Mouse (Mus musculus) neural tube, embryonic 11.5 days (tissue): ENCODE measurements at regions not wholly inside any gene's neighbourhood (a gene's known extent, or its start where the extent isn't known, plus 50 kb on each side); places are given as distances from the start of the nearest gene placed in this dataset.

Experiments
- ATAC-seq: fragments of 200-750 bp; cut with Nextera tagmentation; 2 replicates; pipeline ENCODE4 v1.8.0; 2017; ENCODE audit warnings: moderate number of reproducible peaks, mild to moderate bottlenecking, moderate TSS enrichment, moderate library complexity; ENCODE audit not compliant: insufficient read depth, low FRiP score, low TSS enrichment
- DNase-seq: peaks from one replicate; pipeline ENCODE4 v3.0.0-alpha.2; 2015; ENCODE audit warnings: low spot score
- H3K27ac ChIP-seq: fragments of 300-500 bp; sonication (generic); 2 replicates; pipeline ENCODE4 v1.5.1; 2014; ENCODE audit warnings: low read depth, mild to moderate bottlenecking, low read length
- H3K27me3 ChIP-seq: fragments of 300-500 bp; sonication (generic); 2 replicates; pipeline ENCODE4 v1.6.1; 2014; ENCODE audit warnings: mild to moderate bottlenecking, low read length, mixed read lengths; ENCODE audit not compliant: control insufficient read depth, insufficient read depth
- H3K36me3 ChIP-seq: fragments of 300-500 bp; sonication (generic); 2 replicates; pipeline ENCODE4 v1.6.1; 2014; ENCODE audit warnings: mild to moderate bottlenecking, low read length, moderate library complexity, mixed read lengths; ENCODE audit not compliant: control insufficient read depth, insufficient read depth
- H3K4me1 ChIP-seq: fragments of 300-500 bp; sonication (generic); 2 replicates; pipeline ENCODE4 v1.6.1; 2014; ENCODE audit warnings: low read length, mixed read lengths; ENCODE audit not compliant: control insufficient read depth, insufficient read depth
- H3K4me2 ChIP-seq: fragments of 300-500 bp; sonication (generic); 2 replicates; pipeline ENCODE4 v1.6.1; 2014; ENCODE audit warnings: low read depth, mild to moderate bottlenecking, moderate library complexity
- H3K4me3 ChIP-seq: fragments of 300-500 bp; sonication (generic); 2 replicates; pipeline ENCODE4 v1.5.1; 2014; ENCODE audit warnings: low read depth, low read length
- H3K9ac ChIP-seq: fragments of 300-500 bp; sonication (generic); 2 replicates; pipeline ENCODE4 v1.6.1; 2014; ENCODE audit warnings: mild to moderate bottlenecking, low read length
- H3K9me3 ChIP-seq: fragments of 300-500 bp; sonication (generic); 2 replicates; pipeline ENCODE4 v1.6.1; 2016; ENCODE audit warnings: low read length; ENCODE audit not compliant: control insufficient read depth
- WGBS: fragments of 180-500 bp; shearing (Covaris S2); extraction: QIAGEN DNeasy Blood & Tissue Kit; methylation state at CpG from one replicate; pipeline ENCODE4 v1.1.7; 2014; 5-methylcytosine and 5-hydroxymethylcytosine counted together

- H3K27me3 ChIP-seq, result no peaks in the 10 kb centered on the region
- no peak overlapping the region for H3K27ac ChIP-seq
- DNase-seq (no peak), ATAC-seq (no peak)
- peaks cover 8% of the 10 kb centered on the region for H3K4me1 ChIP-seq
- 60% methylated on average over 5 of the region's 5 CpGs for WGBS
- no peaks in the 10 kb centered on the region for H3K9me3 ChIP-seq
- no peak overlapping the region for H3K4me3 ChIP-seq
- H3K9ac ChIP-seq, result no peak overlapping the region
- H3K4me2 ChIP-seq, result no peak overlapping the region
- no peaks in the 10 kb centered on the region for H3K36me3 ChIP-seq
Observed at GRCm38 (mm10) chr9:62220451-62220850, 61.6 kb downstream of the Spesp1 start.

- Histone ChIP-seq H3K4me3 (no peak overlapping the region), H3K27ac (no peak overlapping the region), H3K36me3 (no peaks in the 10 kb centered on the region), H3K27me3 (no peaks in the 10 kb centered on the region), H3K4me1 (peaks cover 4% of the 10 kb centered on the region; the same call in 1 of the 2 replicates), H3K9ac (no peak overlapping the region), H3K4me2 (no peak overlapping the region), H3K9me3 (no peaks in the 10 kb centered on the region)
- WGBS, result 46% methylated on average over 13 of the region's 13 CpGs
- DNase-seq (no peak), ATAC-seq (no peak)
Observed at GRCm38 (mm10) chr9:62215151-62215859, 66.7 kb downstream of the Spesp1 start.

- Histone ChIP-seq H3K36me3 (no peaks in the 10 kb centered on the region), H3K9ac (no peak overlapping the region), H3K9me3 (no peaks in the 10 kb centered on the region), H3K27ac (no peak overlapping the region), H3K4me3 (no peak overlapping the region), H3K4me2 (no peak overlapping the region), H3K27me3 (no peaks in the 10 kb centered on the region), H3K4me1 (peaks cover 4% of the 10 kb centered on the region; the same call in 1 of the 2 replicates)
- WGBS, result 83% methylated on average over 4 of the region's 4 CpGs
- no peak for DNase-seq
- no peak for ATAC-seq
Observed at GRCm38 (mm10) chr9:62214546-62214945, 67.5 kb downstream of the Spesp1 start.

GRCm38 (mm10) chr9:62212615-62213014 is 69.4 kb downstream of the Spesp1 start:
- WGBS, result 63% methylated on average over 6 of the region's 6 CpGs
- H3K9ac ChIP-seq, result no peak overlapping the region
- H3K9me3 ChIP-seq, result no peaks in the 10 kb centered on the region
- H3K4me1 ChIP-seq, result peaks cover 4% of the 10 kb centered on the region; the same call in 1 of the 2 replicates
- H3K4me2 ChIP-seq, result no peak overlapping the region
- H3K36me3 ChIP-seq, result no peaks in the 10 kb centered on the region
- ATAC-seq (no peak), DNase-seq (no peak)
- H3K4me3 ChIP-seq, result no peak overlapping the region
- H3K27ac ChIP-seq, result no peak overlapping the region
- H3K27me3 ChIP-seq, result no peaks in the 10 kb centered on the region

- Histone ChIP-seq H3K27ac (no peak overlapping the region), H3K9ac (no peak overlapping the region), H3K9me3 (no peaks in the 10 kb centered on the region), H3K4me3 (no peak overlapping the region), H3K27me3 (no peaks in the 10 kb centered on the region), H3K4me2 (no peak overlapping the region), H3K4me1 (peaks cover 4% of the 10 kb centered on the region; the same call in 1 of the 2 replicates), H3K36me3 (no peaks in the 10 kb centered on the region)
- no peak for ATAC-seq
- DNase-seq, result no peak
- 82% methylated on average over 5 of the region's 5 CpGs for WGBS
Observed at GRCm38 (mm10) chr9:62210815-62211214, 71.2 kb downstream of the Spesp1 start.

- no peaks in the 10 kb centered on the region for H3K27me3 ChIP-seq
- no peak overlapping the region for H3K27ac ChIP-seq
- H3K36me3 ChIP-seq, result no peaks in the 10 kb centered on the region
- H3K4me2 ChIP-seq, result no peak overlapping the region
- H3K4me3 ChIP-seq, result no peak overlapping the region
- DNase-seq (no peak), ATAC-seq (no peak)
- 74% methylated on average over 5 of the region's 5 CpGs for WGBS
- H3K4me1 ChIP-seq, result no peaks in the 10 kb centered on the region
- H3K9ac ChIP-seq, result no peak overlapping the region
- no peaks in the 10 kb centered on the region for H3K9me3 ChIP-seq
Observed at GRCm38 (mm10) chr9:62208436-62208835, 73.6 kb downstream of the Spesp1 start.

GRCm38 (mm10) chr9:62205264-62205663 is 76.7 kb downstream of the Spesp1 start:
- DNase-seq (no peak), ATAC-seq (no peak)
- Histone ChIP-seq H3K27me3 (no peaks in the 10 kb centered on the region), H3K4me3 (no peak overlapping the region), H3K9me3 (no peaks in the 10 kb centered on the region), H3K27ac (no peak overlapping the region), H3K4me1 (no peaks in the 10 kb centered on the region), H3K4me2 (no peak overlapping the region), H3K36me3 (no peaks in the 10 kb centered on the region), H3K9ac (no peak overlapping the region)
- WGBS, result 50% methylated on average over 4 of the region's 4 CpGs

- no peak for ATAC-seq
- no peak overlapping the region for H3K4me2 ChIP-seq
- no peaks in the 10 kb centered on the region for H3K4me1 ChIP-seq
- no peak overlapping the region for H3K4me3 ChIP-seq
- H3K27me3 ChIP-seq, result no peaks in the 10 kb centered on the region
- 39% methylated on average over 4 of the region's 4 CpGs for WGBS
- no peak overlapping the region for H3K27ac ChIP-seq
- H3K9me3 ChIP-seq, result no peaks in the 10 kb centered on the region
- H3K9ac ChIP-seq, result no peak overlapping the region
- no peaks in the 10 kb centered on the region for H3K36me3 ChIP-seq
- DNase-seq, result no peak
Observed at GRCm38 (mm10) chr9:62203556-62203955, 78.5 kb downstream of the Spesp1 start.

- WGBS, result 77% methylated on average over 2 of the region's 2 CpGs
- no peak overlapping the region for H3K9ac ChIP-seq
- no peak overlapping the region for H3K27ac ChIP-seq
- DNase-seq, result no peak
- H3K36me3 ChIP-seq, result no peaks in the 10 kb centered on the region
- H3K4me2 ChIP-seq, result no peak overlapping the region
- no peaks in the 10 kb centered on the region for H3K4me1 ChIP-seq
- ATAC-seq, result no peak
- H3K4me3 ChIP-seq, result no peak overlapping the region
- no peaks in the 10 kb centered on the region for H3K27me3 ChIP-seq
- H3K9me3 ChIP-seq, result no peaks in the 10 kb centered on the region
Observed at GRCm38 (mm10) chr9:62202331-62202730, 79.7 kb downstream of the Spesp1 start.
